Mouse (Mus musculus): Measurements from ENCODE around the gene Fignl2.

DNA sequence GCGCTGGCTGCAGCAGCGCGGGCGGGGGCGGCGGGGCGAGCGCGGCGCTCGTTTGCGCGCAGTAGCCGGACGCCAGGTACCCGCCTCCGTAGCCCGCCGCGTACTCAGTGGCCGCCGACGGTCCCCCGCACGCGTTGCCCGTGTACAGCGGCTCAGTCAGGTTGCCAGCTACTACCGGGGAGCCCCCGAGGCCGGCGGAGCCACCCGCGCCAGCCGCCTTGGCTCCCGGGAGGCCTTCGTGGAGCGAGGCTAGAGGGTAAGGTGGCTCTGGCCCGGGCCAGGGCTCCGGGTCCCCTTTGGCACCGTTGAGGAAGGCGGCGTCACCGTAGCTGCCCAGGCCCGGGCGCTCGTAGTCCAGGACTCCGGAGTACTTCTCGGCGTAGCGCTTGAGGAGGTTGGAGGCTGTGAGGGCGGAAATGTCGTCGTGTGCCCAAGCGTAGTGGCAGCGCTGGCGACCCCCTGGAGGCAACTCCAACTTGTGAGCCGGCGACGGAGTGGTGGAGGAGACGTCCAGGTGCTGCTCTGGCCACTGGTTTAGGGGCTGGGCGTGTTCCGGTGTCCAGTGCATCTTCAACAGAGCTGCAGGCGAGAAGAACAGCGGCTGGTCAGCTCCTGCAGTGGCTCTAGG lies 24.4 kb downstream of the Fignl2 start:
- no peak for TF ChIP-seq CTCF (IDR thresholded peaks at IDR 0.05; ENCODE audit: low read depth)
- no peak for TF ChIP-seq EP300 (IDR thresholded peaks at IDR 0.05; ENCODE audit: low read depth)

Measured in liver, embryonic 14.5 days (tissue).